Mouse (Mus musculus) mature B cell (primary cell): ENCODE data around the gene Rfk.

ENCODE experiments used
- in situ Hi-C: fragments of 300-500 bp; cut with MboI; formaldehyde crosslinking; loops from 2 replicates; pipeline ENCODE4 v1.14.3; 2019

Gene Rfk

DNA sequence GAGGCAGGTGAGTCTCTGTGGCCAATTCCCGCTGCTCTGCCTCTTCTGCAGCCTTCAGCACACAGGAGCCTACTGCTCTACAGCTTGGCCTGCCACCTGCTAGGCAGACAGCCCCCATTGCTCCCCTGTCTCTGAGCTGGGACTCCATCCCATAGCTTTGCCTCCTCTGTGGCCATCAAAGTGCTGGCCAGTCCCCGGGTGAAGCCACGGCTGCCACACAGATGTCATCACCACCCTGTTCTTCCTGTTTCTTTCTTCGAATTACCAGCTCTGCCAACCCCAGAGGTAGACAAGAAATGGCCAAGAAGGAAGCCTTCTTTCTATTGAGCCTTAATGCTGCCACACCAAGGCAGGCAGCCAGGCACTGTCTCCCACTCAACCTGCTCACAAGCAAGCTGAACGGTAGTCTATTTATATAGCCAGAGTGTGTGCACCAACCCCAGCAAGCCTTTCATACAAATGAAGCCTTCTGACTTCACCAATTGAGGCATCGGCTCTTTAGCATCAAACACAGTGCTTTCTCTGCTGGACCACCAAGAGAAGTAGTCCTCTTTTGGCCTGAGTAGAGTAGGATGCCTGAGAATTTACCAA, 10.9 kb upstream of the Rfk start:
- in situ Hi-C loops = loop anchor here (25.0 kb wide), 1 partner anchor 596 kb away; the partner anchor contains the start of gene Vps13a

DNA sequence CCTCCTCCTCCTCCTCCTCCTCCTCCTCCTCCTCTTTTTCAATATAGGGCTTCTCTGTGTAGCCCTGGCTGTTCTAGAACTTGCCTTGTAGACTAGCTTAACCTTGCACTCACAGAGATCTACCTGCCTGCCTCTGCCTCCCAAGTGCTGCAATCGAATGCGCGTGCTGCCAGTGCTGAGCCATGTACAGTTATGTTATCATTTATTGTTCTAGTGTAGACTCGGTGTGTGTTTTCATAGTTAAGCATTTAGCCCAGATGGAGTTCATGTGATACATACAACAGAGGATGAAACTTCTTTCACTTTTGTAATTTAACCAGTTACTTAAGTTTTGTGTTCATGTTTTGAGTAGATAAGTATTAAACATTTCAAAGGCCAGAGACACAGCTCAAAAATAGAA, 8.8 kb upstream of the Rfk start:
- in situ Hi-C loops = loop anchor here (25.0 kb wide), 1 partner anchor 598 kb away; the partner anchor contains the start of gene Vps13a

DNA sequence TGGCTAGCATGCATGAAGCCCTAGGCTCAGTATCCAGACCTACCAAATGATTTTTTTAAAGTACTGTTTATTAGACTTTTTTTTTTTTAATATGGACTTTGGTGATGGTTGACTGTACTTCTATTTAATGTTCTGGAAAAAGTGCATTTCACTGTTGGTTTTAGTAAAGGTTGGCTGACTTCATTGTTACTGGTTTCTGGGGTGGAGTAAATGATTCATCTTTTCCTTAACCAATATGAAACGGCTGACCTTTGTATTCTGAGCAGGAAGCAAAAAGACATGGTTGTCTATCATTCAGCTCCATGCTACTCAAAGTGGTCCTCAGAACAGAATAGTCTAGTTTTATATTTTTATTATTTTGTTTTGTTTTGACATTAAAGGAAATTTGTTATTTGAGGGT, 8.4 kb upstream of the Rfk start:
- in situ Hi-C loops = loop anchor here (25.0 kb wide), 1 partner anchor 598 kb away; the partner anchor contains the start of gene Vps13a

DNA sequence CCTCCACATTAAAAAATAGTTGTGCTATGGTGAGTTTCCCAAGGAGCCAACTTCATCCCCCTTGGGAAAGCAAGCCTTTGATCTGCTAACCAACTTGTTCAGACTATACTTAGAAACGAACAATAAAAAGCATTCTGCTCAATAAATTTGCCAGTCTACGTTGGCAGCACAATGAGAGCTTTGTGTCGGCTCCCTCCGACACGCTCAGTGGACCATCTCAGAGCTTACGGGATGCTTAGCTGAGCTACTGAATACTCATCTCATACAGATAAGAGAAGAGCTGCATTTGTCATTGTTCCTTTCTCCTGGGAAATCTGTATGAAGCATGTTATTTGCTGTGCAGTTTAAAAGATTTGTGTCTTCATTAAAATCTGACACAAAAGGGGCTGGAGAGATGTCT, 7.4 kb upstream of the Rfk start:
- in situ Hi-C loops = loop anchor here (25.0 kb wide), 1 partner anchor 599 kb away; the partner anchor contains the start of gene Vps13a

DNA sequence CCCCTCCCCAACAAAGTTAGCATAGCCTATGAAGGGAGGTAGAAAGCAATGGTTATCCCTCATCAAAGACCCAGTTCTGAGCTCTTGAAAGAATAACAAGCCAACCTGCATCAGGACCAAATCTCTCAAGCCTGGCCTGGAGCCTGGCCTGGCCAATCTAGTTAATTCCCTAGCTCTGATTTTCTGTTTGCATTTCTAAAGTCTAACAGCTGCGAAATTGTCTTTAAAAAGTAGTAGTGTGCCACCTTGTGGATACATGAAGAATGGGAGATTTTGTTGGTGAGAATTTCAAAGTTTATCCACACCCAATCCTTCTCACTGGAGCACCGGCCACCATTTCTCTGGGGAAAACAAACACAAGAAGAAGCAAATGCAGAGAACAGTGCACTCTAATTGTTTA, 5.4 kb upstream of the Rfk start:
- in situ Hi-C loops = loop anchor here (25.0 kb wide), 1 partner anchor 601 kb away; the partner anchor contains the start of gene Vps13a

DNA sequence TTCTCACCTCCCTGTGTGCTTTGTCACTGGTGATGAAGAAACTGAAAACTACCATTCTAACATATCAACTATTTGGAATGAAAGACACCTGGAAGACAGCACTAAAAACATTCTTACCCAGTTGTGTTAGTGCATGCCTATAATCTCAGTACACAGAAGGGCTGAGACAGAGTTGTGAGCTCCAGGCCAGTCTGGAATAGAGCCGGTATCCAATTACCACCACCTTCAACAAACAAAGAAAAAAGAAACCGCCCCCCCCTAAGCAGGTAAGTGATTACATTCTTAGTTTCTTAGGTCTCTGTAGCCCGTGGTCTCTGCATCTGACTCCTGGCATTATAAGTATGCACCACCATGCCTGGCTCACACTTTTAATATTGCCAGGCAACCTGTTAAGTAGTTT, 977 bp upstream of the Rfk start:
- in situ Hi-C loops = loop anchor here (25.0 kb wide), 1 partner anchor 606 kb away; the partner anchor contains the start of gene Vps13a

DNA sequence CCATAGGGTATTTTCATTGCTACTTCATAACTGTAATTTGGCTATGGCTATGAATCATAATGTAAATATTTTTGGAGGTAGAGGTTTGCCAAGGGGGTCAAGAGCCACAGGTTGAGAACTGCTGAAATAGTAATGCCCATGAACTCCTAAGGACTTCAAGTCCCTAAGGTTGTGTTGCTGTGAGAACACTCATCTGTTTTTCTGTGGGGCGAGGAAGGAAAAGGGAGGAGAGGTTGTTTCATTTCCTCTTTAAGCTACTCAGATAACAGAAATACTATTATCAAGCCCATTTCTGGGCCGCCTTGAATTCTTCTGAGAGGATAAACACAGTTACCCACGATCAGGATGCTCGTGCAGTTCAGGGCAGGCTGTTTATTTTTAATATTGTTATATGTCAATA, 3.0 kb downstream of the Rfk start:
- in situ Hi-C loops = loop anchor here (25.0 kb wide), 1 partner anchor 610 kb away; the partner anchor contains the start of gene Vps13a

DNA sequence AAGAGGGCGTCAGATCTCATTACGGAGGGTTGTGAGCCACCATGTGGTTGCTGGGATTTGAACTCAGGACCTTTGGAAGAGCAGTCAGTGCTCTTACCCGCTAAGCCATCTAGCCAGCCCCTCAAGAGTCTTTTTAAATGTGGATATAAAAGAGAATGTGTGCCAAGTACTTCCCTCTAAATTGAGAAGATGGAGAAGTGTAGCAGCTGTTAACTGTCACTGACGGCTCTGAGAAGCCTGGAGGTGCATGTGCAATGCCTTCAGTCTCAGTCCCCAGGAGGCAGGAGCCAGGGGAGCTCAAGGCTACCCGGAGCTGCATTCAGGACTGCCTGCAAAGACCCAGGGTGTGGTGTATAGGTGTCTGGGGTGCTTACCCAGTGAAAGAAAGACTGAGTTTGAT, 4.1 kb downstream of the Rfk start:
- in situ Hi-C loops = loop anchor here (25.0 kb wide), 1 partner anchor 611 kb away; the partner anchor contains the start of gene Vps13a

DNA sequence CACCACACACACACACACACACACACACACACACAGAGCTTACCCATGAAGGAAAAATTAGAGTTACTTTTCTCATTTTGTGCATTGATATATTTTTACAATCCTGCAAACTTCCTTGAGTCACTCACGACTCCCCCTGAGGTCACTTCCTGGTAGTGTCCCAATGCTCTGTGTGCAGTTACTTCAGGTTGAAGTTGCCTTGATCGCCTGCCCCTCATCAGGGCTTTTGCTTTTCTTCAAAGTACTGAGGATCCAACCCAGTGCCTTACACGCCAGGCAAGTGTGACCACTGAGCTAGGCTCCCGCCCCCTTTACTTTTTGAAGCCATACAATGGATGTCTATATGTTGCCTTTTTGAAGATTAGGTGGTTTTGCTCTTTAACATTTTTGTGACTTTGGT, 6.1 kb downstream of the Rfk start:
- in situ Hi-C loops = loop anchor here (25.0 kb wide), 1 partner anchor 613 kb away; the partner anchor contains the start of gene Vps13a

DNA sequence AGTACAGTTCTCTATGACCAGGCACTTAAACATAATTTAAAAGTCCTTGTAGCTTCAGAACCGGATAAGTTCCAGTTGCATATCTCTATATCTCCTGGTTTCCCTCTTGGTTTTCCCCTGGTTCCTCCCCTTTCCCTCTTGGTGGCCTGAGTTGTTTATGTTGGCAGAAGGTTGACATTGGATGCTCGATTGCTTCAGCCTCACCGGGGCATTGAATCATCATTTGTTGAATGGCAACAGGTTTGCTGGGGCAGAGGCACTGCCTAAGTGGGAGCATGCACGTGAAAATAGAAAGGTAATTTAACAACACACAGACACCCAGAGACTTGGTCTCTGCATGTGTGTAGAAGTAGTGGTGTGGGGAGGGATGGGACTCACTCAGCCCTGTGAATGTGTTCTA, 6.7 kb downstream of the Rfk start:
- in situ Hi-C loops = no loop called here

DNA sequence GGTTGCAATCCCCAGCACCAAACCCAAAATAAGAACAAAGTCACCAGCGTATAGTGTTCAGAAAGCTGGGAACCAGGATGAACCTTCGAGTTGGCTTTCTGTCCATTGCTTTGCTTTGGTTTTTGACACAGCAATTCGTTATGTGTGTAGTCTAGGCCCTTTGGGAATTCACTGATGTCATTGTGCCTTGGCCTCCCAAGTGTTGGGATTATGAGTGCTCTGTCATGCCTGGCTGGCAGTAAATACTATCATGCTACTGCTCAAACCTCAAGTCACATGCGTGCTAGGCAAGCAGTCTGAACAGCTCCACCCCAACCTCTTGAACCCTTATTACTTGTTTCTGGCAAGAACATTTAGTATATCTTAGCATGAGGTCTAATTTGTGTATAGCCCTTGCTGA, 9.3 kb downstream of the Rfk start:
- in situ Hi-C loops = no loop called here

DNA sequence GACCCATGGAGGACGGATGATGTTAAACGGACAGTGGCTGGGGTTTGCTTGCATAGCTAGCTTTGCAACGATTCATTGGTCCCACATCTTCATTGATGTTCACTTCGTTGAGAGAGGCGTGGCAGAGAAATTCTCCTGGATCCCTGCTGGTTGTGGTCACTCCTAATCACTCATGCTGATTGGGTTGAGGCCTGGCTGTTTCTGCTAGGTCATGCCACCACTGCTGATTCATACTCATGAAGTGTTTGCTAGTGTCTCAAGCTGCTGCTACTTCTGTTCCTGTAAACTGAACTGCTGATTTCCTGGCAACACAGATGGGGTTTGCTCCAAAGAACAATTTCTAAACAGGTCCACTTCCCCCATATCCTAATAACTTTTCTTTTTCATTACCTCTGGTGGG, 13.0 kb downstream of the Rfk start:
- in situ Hi-C loops = no loop called here

DNA sequence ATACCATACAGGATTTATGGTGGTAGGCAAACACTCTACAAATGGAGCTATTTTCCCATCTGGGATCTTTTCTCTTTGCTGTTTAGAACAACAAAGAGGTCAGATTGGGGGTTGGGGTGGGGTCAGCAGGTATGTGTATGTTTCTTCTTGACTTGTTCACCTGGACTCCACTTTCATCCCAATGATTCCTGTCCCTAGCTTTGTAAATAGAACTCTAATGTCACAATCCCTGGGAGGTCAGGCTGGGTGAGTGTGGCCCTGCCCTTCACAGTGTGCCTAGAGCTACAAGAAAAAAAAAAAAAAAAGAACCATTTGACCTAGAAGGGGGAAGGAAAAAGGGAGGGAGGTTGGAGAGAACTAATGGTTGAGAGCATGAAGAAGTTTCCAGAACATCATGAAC, 14.7 kb downstream of the Rfk start:
- in situ Hi-C loops = no loop called here

DNA sequence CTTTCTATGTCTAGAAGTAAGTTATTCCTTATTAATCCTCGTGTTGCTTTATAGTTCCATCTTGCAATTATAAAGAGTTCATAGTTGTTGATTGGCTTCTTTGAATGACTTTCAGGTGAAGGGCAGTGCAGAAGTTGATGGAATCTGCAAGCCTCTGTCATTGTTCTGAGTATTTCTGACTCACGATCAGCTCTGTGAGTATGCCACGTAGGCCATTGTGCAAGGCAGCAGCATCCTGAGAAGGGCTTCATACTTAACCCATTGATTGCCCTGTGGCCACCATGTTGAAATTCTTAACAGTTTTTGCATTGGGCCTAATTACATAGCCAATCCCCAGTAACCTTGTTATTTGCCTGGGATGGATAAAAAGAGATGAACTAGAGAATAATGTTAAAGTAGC, 15.5 kb downstream of the Rfk start:
- in situ Hi-C loops = no loop called here

DNA sequence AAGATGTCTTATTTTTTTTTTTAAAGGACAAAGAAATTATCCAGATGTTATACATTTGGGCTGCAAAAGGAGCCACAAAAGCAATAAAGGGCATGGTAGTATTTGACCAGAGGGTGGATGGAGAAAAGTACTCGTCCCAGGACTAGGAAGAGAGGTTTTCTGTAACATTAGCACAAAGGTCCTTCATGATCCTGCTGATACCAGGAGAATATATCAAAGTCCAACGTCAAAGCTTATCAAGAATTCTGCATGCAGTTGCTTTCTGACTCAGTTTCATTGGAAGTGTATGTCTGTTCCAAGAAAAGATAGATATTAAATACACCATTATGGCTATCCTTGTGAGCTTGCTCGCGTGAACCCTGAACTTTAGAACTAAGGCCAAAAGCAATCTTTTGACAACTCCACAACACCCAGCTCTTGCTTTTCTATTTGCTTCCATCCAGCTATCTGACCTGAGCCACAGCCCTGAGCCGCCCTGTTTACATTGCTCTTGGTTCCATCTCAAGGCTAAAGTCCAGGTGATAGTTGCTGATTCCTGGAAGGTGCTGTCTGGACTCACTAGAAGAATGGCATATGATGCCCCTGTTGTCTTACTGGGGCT, 16.7 kb downstream of the Rfk start:
- in situ Hi-C loops = no loop called here

DNA sequence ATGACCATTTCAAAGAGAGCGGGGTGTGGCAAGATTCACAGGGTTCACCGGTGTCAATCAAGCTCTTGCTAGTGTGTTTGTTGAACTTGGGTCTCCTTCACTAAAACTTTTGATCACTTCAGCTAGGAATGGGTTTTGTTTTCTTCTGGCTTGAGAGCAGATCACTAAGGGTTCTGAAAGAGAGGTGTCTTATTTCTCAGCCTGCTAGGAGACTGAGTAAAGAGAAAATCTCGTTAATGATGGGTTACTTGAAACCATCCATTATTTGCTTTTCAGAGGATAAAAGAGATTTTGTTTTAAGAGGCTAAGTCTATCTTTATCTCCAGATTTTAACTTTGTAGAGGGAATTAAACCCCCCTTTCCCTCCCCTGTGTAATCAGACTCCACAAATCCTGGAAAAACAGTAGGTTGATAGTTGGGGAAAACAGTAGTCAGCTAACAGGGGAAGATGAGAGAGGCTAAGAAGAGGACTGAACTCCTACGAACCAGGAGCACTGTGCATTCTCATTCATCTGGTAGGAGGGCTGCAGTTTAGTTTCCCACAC, 19.1 kb downstream of the Rfk start:
- in situ Hi-C loops = no loop called here

DNA sequence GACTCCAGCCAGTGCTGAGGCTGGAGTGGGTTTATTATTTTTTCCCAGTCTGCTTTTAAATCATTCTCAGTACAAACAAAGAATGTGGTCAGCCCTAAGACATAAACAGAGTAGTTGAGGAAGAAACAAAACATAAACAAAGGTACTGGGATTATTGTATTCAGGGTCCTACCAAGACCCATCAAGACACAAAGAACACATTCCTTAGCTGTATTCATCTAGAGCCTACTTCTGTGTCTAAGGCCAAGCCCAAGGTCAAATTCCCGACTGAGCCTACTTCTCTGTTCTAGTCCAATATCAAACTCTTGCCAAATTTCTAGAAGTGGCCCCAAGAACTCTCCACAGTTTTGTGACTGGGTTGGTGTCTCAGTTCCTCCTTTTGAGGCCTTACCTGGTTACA, 24.0 kb downstream of the Rfk start:
- in situ Hi-C loops = no loop called here

DNA sequence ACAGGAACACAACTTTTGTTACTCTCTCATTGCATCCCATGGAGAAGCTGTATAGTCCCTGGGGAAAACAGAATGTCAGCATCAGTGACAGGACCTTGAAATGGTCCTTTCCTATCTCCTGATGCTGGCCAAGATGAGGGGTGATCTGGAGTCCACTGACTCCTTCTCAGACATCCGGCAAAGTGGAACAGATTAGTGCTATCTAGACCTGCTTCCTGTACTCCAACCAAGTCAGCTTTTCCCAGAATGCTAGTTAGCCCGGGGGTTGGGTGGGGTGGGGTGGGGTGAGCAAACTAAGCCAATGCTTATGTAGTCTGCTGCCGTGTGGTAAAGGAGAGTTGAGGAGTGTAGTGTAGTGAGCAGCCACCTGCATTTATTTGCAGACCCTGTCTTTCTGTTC, 29.5 kb downstream of the Rfk start:
- in situ Hi-C loops = no loop called here

DNA sequence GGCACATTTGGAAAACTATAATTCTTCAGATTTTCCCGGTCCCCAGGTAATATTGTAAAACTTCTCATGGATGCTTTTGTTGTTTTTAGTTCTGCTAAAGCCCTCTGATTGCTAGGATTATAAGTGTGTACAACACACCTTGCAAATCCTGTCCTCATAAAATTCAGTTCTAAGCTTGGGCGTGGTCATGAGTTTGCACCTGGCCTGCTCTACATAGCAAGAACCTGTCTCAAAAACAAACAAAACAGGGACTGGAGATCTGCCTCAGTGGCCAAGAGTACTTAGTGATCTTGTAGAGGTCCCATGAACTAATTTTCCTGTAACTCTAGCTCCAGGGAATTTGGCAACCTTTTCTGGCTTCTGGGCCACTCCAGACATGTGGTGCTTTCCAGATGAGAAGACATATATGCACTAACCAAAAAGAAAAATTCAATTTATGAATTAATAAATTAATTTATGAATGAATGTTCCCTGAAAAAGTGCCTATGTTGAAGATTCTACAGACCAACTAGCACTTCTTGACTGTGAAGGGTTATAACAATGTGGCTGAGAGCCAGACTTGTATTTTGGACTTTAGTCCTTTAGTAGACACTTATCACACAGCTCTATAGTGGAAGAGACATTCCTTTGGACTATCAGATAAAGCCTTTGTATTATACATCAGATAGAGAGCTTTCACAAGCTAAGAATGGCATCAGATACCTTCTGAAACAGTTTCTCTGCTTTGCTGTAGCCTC, 34.1 kb downstream of the Rfk start:
- in situ Hi-C loops = no loop called here

DNA sequence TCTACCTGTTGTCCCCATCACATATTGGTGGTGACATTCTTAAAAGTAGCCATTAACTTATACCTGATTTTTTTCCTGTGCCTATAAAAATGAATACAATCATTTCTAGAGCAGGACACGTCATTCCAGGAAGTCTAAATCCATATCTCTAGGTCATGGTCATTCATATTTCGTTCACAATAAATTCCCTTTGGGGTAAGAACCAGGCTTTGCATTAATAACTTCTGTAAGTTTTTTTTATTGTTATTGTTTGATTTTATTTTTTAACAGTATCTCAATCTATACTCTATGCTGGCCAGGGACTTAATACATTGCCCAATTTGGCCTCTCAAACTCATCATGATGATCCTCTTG, 34.7 kb downstream of the Rfk start:
- in situ Hi-C loops = no loop called here

DNA sequence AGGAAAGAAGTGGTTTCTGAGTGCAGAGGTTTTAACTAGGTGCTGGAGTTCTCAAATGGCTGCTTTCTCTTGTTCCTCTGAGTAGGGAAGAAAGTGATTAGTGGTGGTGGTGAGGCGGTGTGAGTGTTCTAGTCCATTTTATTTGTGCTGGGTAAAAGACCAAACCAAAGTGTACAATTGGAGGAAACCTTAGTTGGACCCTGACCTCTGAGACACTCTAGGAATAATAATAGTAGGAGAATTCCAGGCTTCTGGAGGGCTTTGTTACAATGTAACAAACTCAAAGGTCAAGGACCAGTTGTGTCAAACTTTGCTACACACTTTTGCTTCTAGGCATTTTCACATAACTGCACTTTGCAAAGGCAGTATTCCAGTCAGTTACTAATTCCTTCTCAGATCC, 42.8 kb downstream of the Rfk start:
- in situ Hi-C loops = no loop called here

DNA sequence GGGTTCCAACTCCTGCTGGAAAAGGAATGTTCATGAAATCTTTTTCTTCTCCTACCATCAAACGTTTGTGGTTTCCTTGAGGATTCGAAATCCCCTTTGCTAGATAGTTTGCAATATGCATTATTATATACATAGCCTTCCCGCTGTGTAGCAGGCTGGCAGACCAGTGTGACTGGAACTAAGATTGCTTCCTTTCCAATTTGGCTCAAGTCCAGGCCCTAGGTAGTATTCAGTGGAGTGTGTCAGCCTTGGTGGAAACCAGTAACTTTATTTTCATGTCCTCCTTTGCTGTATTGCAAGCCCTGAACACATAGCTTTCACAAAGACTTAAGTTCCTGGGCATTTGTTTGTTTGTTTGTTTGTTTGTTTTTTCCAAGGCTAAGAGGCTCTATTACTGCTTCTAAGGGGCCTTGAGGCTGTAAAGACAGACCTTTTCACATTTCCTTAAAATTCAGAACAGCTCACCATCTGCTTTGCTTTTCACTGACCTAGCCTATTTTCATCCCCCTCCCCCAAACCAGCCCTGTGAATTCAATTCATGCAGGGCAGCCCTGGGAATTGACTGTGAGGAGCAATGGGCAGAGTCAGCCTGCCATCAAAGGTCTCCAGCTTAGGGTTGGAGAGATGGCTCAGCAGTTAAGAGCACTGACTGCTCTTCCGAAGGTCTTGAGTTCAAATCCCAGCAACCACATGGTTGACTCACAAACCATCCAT, 45.8 kb downstream of the Rfk start:
- in situ Hi-C loops = no loop called here
